Mouse (Mus musculus): ENCODE data around the gene Tcte2. TPM values are rescaled to one million over a fixed set of nuclear protein-coding genes. Genes with fewer than 3 reads are reported as not detected.
"Not testable (repeated sequence)": the region's sequence is repeated elsewhere in the genome, so short reads cannot be mapped to it uniquely, and the experiment has no call there.

Gene Tcte2
- total RNA-seq, 4 experiments from 2014 or later, result 1.0 to 2.3 (median 1.6) TPM

- no peak for DNase-seq (ENCODE audit: low spot score in 2 of 2)
These were observed 77.4 kb downstream of the Tcte2 start for GRCm38 (mm10) chr17:13684256-13684655.

GRCm38 (mm10) chr17:13683411-13684174 is 78.0 kb downstream of the Tcte2 start:
- DNase-seq (ENCODE audit: low spot score in 2 of 2), result peak; percentile 65 to 76

GRCm38 (mm10) chr17:13683027-13683410 is 78.6 kb downstream of the Tcte2 start:
- no peak for DNase-seq (ENCODE audit: low spot score in 2 of 2)

- DNase-seq (ENCODE audit: low spot score in 2 of 2), result peak in 1 of 2 experiments; percentile 18
These were observed 79.1 kb downstream of the Tcte2 start for GRCm38 (mm10) chr17:13682378-13683026.

- no peak for DNase-seq (ENCODE audit: low spot score in 2 of 2)
These were observed 79.9 kb downstream of the Tcte2 start for GRCm38 (mm10) chr17:13681686-13682085.

GRCm38 (mm10) chr17:13681126-13681525 is 80.5 kb downstream of the Tcte2 start:
- no peak for DNase-seq (ENCODE audit: low spot score in 2 of 2)

- no peak for DNase-seq (ENCODE audit: low spot score in 2 of 2)
These were observed 81.3 kb downstream of the Tcte2 start for GRCm38 (mm10) chr17:13680318-13680717.

GRCm38 (mm10) chr17:13679725-13680124 is 81.9 kb downstream of the Tcte2 start:
- DNase-seq (ENCODE audit: low spot score in 2 of 2), result no peak

GRCm38 (mm10) chr17:13677225-13678148 is 84.1 kb downstream of the Tcte2 start:
- no peak for DNase-seq (ENCODE audit: low spot score in 2 of 2)

- DNase-seq (ENCODE audit: low spot score in 2 of 2), result not testable (repeated sequence)
These were observed 85.5 kb downstream of the Tcte2 start for GRCm38 (mm10) chr17:13676099-13676498.

- no peak for DNase-seq (ENCODE audit: low spot score in 2 of 2)
These were observed 86.0 kb downstream of the Tcte2 start for GRCm38 (mm10) chr17:13675630-13676029.

- DNase-seq (ENCODE audit: low spot score in 2 of 2), result no peak
These were observed 86.8 kb downstream of the Tcte2 start for GRCm38 (mm10) chr17:13674695-13675306.

- no peak for DNase-seq (ENCODE audit: low spot score in 2 of 2)
These were observed 89.9 kb downstream of the Tcte2 start for GRCm38 (mm10) chr17:13671732-13672131.

- no peak for DNase-seq (ENCODE audit: low spot score in 2 of 2)
These were observed 91.4 kb downstream of the Tcte2 start for GRCm38 (mm10) chr17:13670227-13670626.

- DNase-seq (ENCODE audit: low spot score in 2 of 2), result no peak
These were observed 92.4 kb downstream of the Tcte2 start for GRCm38 (mm10) chr17:13669206-13669605.

- peak; percentile 17 to 46 for DNase-seq (ENCODE audit: low spot score in 2 of 2)
These were observed 93.3 kb downstream of the Tcte2 start for GRCm38 (mm10) chr17:13668052-13669015.

GRCm38 (mm10) chr17:13667006-13667405 is 94.6 kb downstream of the Tcte2 start:
- DNase-seq (ENCODE audit: low spot score in 2 of 2), result no peak

GRCm38 (mm10) chr17:13665731-13666130 is 95.9 kb downstream of the Tcte2 start:
- DNase-seq (ENCODE audit: low spot score in 2 of 2), result no peak

- no peak for DNase-seq (ENCODE audit: low spot score in 2 of 2)
These were observed 98.0 kb downstream of the Tcte2 start for GRCm38 (mm10) chr17:13663386-13664166.

Measured in gastrocnemius, adult 8-10 months (tissue).